Mouse (Mus musculus) C2C12 (cell line): Measurements from ENCODE around the gene Adprh. TPM values are rescaled to one million over a fixed set of nuclear protein-coding genes. Genes with fewer than 3 reads are reported as not detected.

Experiments used
- H3K27me3 ChIP-seq: one replicate; pipeline ENCODE4 v1.6.1; 2011; ENCODE audit not compliant: control insufficient read depth, insufficient read depth, insufficient read length
- H3K36me3 ChIP-seq: one replicate; pipeline ENCODE4 v1.6.1; 2011; ENCODE audit not compliant: control insufficient read depth, insufficient read depth
- H3K4me3 ChIP-seq: one replicate; pipeline ENCODE4 v1.5.1; 2011; ENCODE audit warnings: mild to moderate bottlenecking, control low read depth; ENCODE audit not compliant: poor library complexity, insufficient read depth, severe bottlenecking
- H3K79me2 ChIP-seq: one replicate; pipeline ENCODE4 v1.6.1; 2011; ENCODE audit not compliant: control insufficient read depth, insufficient read depth
- H3K79me3 ChIP-seq: one replicate; pipeline ENCODE4 v1.6.1; 2011; ENCODE audit warnings: low read depth, control low read depth
- H3ac ChIP-seq: one replicate; pipeline ENCODE3; 2011; ENCODE audit warnings: low read depth; ENCODE audit not compliant: control insufficient read depth, insufficient read length
- CEBPB ChIP-seq: IDR thresholded peaks from one replicate; pipeline ENCODE4 v1.6.1; 2011; ENCODE audit warnings: low read depth, mild to moderate bottlenecking, control low read depth, moderate library complexity
- CTCF ChIP-seq: IDR thresholded peaks from one replicate; pipeline ENCODE4 v1.5.1; 2011; ENCODE audit not compliant: control insufficient read depth, insufficient read depth, insufficient read length
- FOSL1 ChIP-seq: IDR thresholded peaks from one replicate; pipeline ENCODE4 v1.8.0; 2011; ENCODE audit warnings: mild to moderate bottlenecking, low read length; ENCODE audit not compliant: poor library complexity, insufficient read depth, severe bottlenecking
- MAX ChIP-seq: IDR thresholded peaks from one replicate; pipeline ENCODE4 v1.6.1; 2011; ENCODE audit warnings: mild to moderate bottlenecking, control low read depth
- MYOD1 ChIP-seq: IDR thresholded peaks from one replicate; pipeline ENCODE4 v1.6.1; 2011; ENCODE audit warnings: low read depth; ENCODE audit not compliant: control insufficient read depth, insufficient read length
- MYOG ChIP-seq: IDR thresholded peaks from one replicate; pipeline ENCODE4 v1.6.1; 2011; ENCODE audit not compliant: control insufficient read depth, insufficient read length; ENCODE audit errors: extremely low read depth
- USF1 ChIP-seq: IDR thresholded peaks from one replicate; pipeline ENCODE4 v1.6.1; 2011; ENCODE audit warnings: low read depth, mild to moderate bottlenecking, control low read depth, moderate library complexity
- polyA plus RNA-seq: library from polyadenylated mRNA; unstranded; fragments of >200 nt; fragmentation: generic; extraction: Trizol; gene quantifications from one replicate; pipeline ENCODE4 v1.2.1, GENCODE M21; 2012; ENCODE audit warnings: missing spikeins

Adprh gene
- polyA plus RNA-seq, 1 experiment: 52.2 TPM

GRCm38 (mm10) chr16:38467917-38468705 is 15.6 kb upstream of the Adprh start:
- peaks cover 56% of the 10 kb centered on the region for H3K79me3 ChIP-seq
- H3K27me3 ChIP-seq: no peaks in the 10 kb centered on the region
- H3ac ChIP-seq: no peak overlapping the region
- no peak overlapping the region for H3K4me3 ChIP-seq
- TF ChIP-seq MYOG (no peak), CEBPB (no peak), CTCF (no peak), MAX (no peak), MYOD1 (no peak), FOSL1 (no peak), USF1 (no peak)
- H3K79me2 ChIP-seq: peaks cover 100% of the 10 kb centered on the region
- H3K36me3 ChIP-seq: peaks cover 25% of the 10 kb centered on the region

DNA sequence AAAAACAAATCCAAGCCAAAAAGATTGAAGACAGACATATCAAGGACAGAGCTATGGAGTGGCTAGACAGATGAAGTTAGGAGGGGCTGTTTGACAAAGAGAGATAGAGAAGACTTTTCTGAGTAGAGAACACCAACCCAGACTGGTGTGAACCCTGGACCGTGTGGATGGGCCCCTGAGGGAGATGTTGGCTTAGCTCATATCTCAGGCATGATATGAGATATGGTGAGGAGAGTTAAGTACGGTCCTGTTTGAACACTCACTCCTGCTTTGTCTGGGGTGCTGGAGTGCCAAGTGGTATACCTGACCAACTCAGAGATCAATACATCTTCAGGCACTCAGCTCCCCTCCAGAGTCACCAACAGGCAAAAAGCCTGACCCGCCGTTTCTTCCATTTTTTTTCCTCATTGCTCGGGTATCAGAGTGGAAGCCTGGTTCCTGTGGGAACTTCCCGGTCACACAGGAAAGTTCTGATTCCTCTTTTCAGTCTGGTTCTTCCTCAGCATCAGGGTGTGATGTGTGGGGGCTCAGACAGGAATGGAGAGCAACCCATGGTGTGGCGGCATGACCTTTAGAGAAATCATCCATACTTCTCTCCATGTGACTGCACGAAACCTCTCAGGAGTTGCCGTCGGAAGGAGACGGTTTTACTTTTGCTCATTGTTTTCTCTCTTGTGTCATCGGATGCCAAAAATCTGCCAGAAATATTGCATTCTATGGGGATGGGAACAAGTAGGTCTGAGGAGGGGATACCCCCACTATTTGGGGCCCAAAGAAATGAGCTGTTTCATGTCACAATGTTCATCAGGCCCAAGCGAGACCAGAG is 14.8 kb upstream of the Adprh start:
- Histone ChIP-seq H3K27me3 (no peaks in the 10 kb centered on the region), H3K79me3 (peaks cover 63% of the 10 kb centered on the region), H3ac (no peak overlapping the region), H3K79me2 (peaks cover 100% of the 10 kb centered on the region), H3K4me3 (no peak overlapping the region), H3K36me3 (peaks cover 17% of the 10 kb centered on the region)
- TF ChIP-seq CEBPB (no peak), CTCF (no peak), MAX (no peak), MYOD1 (no peak), USF1 (no peak), MYOG (no peak)

DNA sequence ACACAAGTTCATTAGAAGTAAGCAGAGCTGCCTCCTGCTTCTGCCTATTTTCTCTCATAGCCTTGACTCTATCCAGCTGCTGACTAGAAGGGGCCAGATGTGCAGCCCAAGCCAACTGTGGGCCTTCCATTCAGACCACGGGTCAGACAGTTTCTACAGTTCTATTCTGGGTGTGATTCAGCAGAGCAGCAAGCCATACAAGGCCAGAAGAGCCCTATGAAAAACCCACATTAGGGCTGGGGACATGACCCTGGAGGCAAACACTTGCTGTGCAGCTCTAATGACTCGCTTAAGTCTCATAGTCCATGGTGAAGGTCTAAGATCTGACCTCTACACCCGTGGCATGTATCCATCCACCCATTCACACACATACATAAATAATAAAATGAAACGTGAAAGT is 13.6 kb upstream of the Adprh start:
- H3K27me3 ChIP-seq: no peaks in the 10 kb centered on the region
- peaks cover 100% of the 10 kb centered on the region for H3K79me2 ChIP-seq
- no peak for TF ChIP-seq FOSL1
- TF ChIP-seq MAX: no peak
- no peak for TF ChIP-seq MYOD1
- TF ChIP-seq CTCF: no peak
- TF ChIP-seq CEBPB: no peak
- TF ChIP-seq MYOG: no peak
- TF ChIP-seq USF1: no peak
- H3K36me3 ChIP-seq: peaks cover 17% of the 10 kb centered on the region
- peaks cover 71% of the 10 kb centered on the region for H3K79me3 ChIP-seq
- no peak overlapping the region for H3K4me3 ChIP-seq
- H3ac ChIP-seq: no peak overlapping the region

- Histone ChIP-seq H3K79me3 (peaks cover 74% of the 10 kb centered on the region), H3K79me2 (peaks cover 97% of the 10 kb centered on the region), H3K27me3 (no peaks in the 10 kb centered on the region), H3K36me3 (peaks cover 17% of the 10 kb centered on the region), H3ac (no peak overlapping the region), H3K4me3 (no peak overlapping the region)
- TF ChIP-seq FOSL1: no peak
- no peak for TF ChIP-seq CTCF
- no peak for TF ChIP-seq MAX
- no peak for TF ChIP-seq USF1
- TF ChIP-seq MYOD1: no peak
- no peak for TF ChIP-seq CEBPB
- no peak for TF ChIP-seq MYOG
These were observed 10.8 kb upstream of the Adprh start for GRCm38 (mm10) chr16:38463305-38463704.

DNA sequence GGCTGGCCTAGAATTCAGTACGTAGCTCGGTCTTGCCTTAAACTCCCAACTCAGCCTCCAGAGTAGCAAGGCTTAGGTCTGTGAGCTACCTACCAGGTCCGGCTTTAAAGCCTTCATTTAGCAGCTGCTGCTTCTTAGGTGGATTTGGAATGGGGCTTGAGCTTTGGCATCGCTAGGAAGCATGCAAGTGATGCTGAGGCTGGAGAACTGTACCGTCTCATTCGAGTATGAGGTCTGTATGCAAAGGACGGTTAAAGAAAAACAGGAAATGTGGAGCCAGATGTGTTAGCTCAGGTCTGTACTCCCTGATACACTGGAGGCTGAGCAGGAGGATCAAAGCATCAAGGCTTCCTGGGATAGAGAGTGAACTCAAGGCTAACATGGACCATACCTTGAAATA is 9.7 kb upstream of the Adprh start:
- Histone ChIP-seq H3K79me2 (peaks cover 86% of the 10 kb centered on the region), H3K79me3 (peaks cover 64% of the 10 kb centered on the region), H3K4me3 (no peak overlapping the region), H3ac (no peak overlapping the region), H3K27me3 (no peaks in the 10 kb centered on the region), H3K36me3 (peaks cover 11% of the 10 kb centered on the region)
- TF ChIP-seq MAX (no peak), FOSL1 (no peak), MYOG (no peak), MYOD1 (no peak), CEBPB (no peak), CTCF (no peak), USF1 (no peak)
